Mouse (Mus musculus): Measurements from ENCODE around the gene Dlx2. TPM values are rescaled to one million over a fixed set of nuclear protein-coding genes. Genes with fewer than 3 reads are reported as not detected.

Dlx2 gene
- total RNA-seq, 1 experiment from 2014 or later: not detected

DNA sequence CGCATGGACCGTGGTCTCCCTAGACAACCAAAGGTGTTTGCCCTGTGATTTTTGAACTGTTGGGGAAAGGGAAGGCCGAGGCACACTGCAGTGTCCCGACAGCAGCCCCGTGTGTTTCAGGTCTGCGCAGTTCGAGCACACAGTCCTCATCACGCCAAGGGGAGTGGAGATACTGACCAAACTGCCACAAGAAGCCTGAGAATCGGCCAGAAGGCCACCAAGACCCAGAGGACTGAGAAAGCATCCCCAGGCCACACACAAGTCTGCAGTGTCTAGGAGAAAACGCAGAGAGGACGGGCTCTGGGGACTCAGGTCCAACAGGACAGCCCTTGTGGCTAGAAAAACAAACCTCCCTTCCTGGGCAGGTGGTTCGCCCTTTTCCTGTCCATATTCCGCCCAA lies 21.8 kb downstream of the Dlx2 start:
- ATAC-seq (replicated peaks; ENCODE audit: insufficient number of reproducible peaks, low FRiP score, low TSS enrichment, poor library complexity, severe bottlenecking): no peak

DNA sequence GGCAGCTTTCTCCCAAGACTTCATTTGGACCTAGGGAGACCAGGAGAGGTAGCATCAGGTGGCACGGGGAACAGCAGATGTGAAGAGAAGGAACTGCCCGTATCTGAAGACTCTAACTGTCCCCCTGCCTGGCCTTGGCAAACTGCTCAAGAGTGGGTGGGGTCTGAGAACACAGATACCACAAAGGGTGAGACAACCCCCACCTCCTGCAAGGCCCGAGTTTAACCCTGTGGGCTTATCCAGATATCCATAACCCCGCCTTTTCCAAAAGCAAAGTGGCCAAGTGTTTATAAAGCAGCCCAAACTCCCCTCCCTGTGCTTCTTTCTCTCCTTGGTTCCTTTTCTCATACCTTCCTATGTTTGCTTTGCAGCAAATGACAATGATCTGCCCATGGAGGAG lies 23.1 kb downstream of the Dlx2 start:
- no peak for ATAC-seq (replicated peaks; ENCODE audit: insufficient number of reproducible peaks, low FRiP score, low TSS enrichment, poor library complexity, severe bottlenecking)

DNA sequence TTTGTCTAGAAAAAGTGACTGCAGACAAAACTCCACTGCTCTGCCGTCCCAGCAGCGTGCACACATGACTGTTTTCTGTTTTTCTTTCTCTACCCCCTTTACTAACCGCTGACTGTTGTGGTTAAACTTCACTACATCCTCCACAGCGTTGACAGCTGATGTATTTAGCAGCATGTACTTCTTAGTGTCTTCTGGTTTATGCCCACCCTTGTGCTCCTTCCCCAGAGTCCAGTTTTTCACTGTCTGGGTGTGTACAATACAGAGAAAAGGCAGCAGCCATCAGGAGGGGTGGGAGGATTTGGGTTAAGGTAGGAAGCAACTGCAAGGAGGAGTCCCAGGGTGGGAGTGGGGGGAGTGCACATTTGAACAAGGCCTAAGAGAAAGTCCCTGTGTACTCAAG lies 23.7 kb downstream of the Dlx2 start:
- no peak for ATAC-seq (replicated peaks; ENCODE audit: insufficient number of reproducible peaks, low FRiP score, low TSS enrichment, poor library complexity, severe bottlenecking)

DNA sequence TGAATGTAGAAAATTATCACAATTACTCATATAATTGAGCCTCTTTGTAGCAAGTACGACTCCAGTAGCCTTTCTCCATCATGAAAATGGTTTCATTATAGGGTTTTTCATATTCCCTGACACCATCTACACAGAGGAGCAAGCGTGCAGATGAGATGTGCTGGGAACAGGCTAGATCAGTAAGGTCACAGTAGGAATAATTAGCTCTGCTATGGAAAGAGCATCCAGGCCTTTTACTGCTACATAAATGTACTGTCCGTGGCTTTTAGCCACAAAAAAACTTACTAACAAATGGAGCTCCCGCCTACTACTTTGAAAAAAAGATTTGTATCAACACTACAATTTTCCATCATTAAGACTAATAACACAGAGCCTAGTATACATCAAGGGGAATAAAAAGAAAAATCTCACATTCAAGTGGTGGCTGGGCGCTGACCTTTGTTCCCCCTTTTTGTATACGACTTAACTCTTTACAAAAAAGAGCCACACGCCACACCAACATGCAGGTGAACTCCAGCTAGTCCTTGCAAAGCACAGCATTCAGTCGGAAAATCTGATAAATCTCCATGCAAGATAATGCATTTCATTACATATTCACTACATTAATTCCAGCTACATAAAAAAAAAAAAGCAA lies 29.0 kb downstream of the Dlx2 start:
- no peak for ATAC-seq (replicated peaks; ENCODE audit: insufficient number of reproducible peaks, low FRiP score, low TSS enrichment, poor library complexity, severe bottlenecking)

DNA sequence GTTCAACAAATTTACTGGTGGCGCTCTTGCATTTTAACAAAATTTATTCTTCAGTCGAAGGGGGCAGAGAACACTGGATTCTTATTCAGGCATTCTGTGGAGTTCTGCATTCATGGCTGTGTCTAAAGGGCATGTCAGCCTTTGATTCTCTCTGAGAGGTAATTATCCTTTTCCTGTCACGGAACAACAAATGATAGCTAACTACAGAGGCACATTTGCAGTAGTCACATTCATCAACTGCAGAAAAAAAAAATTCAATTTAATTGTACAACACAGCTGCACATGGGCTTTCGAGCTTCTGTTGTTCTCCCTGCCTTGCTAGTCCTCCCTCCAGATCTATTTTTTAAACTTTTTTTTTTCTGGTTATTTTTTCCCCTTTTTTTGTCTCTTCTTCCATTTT lies 29.6 kb downstream of the Dlx2 start:
- ATAC-seq (replicated peaks; ENCODE audit: insufficient number of reproducible peaks, low FRiP score, low TSS enrichment, poor library complexity, severe bottlenecking): no peak

DNA sequence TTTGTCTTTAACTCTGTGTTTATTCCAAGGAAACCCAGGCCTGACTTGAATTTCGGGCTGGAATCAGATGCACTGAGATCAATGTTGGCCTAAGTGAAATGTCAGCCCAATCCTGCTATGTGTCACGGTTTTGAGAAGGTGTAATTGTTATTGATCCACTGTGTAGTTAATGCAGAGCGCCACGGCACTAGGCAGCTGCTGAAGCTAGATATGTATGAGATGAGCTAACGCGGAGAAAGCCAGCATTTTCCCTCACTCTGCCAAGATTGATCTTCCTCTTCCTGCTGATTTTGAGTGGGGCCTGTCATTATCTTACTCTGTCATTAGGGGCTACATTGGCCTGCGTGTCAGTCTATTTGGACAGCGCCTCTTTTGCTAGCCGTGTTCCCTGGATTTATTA lies 34.2 kb downstream of the Dlx2 start:
- ATAC-seq (replicated peaks; ENCODE audit: insufficient number of reproducible peaks, low FRiP score, low TSS enrichment, poor library complexity, severe bottlenecking): no peak

DNA sequence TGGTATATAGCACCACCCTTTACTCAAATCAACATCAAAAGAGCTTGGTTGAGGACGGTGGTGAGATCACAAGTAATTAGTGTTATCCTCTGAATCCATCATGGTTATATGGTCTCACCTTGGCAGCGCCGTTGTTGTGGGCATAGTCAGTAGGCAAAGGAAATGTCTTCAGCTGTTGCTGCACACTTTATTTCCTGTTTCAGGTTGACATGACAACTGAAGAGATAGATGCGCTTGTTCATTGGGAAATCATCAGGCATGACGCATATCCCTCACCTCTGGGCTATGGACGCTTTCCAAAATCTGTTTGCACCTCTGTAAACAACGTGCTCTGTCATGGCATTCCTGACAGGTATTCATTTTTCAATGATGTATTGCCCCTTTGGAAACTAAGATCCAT lies 35.3 kb downstream of the Dlx2 start:
- no peak for ATAC-seq (replicated peaks; ENCODE audit: insufficient number of reproducible peaks, low FRiP score, low TSS enrichment, poor library complexity, severe bottlenecking)

DNA sequence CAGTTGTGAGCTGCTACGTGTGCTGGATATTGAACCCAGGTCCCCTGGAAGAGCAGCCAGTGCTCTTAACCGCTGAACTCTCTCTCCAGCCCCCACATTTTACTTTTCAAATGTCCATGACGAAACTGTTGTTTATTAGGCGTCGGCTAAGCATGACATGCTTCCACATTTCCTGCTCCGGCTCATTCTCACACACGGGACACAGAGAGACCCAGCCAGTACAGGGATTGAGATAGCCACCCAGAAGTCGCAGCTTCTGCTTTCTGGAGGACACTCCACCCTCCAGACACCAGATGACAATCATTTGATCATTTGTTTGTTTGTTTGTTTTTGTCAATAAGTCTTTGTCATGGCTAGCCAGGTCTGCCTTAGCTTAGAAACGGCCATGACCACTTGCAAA lies 41.7 kb downstream of the Dlx2 start:
- peak; percentile 72 for ATAC-seq (replicated peaks; ENCODE audit: insufficient number of reproducible peaks, low FRiP score, low TSS enrichment, poor library complexity, severe bottlenecking)

DNA sequence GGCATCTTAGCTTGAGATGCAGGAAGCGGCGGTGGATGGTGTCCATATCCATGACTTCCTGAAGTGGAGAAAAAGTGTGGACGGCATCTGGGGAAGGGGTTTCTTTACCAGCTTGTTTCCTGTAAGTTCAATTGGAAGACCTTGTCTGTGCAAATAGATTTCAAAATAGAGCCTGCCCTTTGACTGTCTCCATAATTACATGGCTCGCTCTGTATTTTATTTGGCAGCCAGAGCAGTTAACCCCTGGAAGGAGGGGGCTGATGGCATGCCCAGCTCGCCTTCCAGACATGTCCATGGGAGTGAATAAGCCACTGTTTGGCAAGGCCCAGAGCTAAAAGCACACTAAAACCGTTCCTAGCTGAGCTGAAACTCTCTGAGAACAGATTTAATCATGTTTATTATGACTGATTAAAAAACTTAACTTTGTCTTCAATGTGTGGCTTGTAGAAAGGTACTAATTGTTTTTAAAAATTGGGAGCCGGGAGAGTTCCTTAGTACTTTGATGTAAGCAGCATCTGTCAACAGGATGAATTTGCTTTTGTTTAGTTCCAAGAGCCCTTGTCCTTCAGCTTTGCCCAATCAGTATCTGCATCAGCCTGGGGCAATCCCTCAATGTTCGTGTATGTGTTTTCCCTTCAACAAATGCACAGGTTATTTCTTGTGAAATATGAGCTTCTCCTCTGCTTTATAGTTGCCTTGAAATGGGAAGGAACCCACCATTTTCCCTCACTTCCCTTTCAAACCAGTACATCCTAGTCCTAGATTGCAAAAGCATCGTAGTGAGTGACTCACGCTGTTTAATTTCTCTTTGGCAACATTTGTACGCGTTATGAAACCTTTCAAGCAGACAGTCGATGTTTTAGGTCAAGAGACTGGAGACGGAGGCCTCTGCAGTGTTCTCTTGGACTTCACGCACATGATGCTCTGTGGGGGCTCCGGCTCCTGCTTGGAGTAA lies 47.0 kb downstream of the Dlx2 start:
- ATAC-seq (replicated peaks; ENCODE audit: insufficient number of reproducible peaks, low FRiP score, low TSS enrichment, poor library complexity, severe bottlenecking): peak; percentile 77

DNA sequence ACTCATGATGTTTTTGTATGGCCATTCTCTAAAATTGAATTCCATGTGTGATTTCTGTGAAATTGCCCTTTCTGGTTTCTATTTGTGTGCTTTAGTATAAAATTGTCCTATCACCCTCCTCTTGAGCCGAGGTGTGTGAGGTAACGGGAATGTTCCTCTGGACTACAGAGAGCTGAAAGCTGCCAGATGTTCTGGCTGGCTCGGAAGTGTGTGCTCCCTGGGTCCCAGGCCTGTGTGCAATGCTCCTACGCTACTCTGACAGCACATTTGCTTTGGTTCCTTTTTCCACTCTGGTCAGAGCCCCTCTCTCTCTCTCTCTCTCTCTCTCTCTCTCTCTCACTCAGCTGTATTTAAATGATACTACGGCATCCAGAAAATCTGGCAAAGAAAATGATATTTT lies 49.4 kb downstream of the Dlx2 start:
- no peak for ATAC-seq (replicated peaks; ENCODE audit: insufficient number of reproducible peaks, low FRiP score, low TSS enrichment, poor library complexity, severe bottlenecking)

DNA sequence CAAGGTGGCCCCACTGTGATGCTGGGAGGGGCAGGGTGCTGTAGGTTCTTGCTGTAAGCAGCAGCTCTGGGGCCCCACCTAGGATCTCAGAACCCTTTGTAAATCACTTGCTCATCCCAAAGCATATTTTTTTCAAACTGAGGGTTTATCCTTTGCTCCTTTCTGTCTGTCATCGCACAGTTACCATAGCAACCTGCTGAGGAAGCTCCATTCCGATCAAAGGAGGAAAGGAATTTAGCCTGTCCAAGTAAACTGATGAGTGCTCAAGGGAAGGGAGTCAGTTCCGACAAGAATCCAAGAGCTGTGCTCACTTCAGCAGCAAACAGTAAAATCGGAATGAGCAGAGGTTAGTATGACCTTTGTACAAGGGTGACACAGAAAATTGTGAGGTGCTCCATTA lies 51.6 kb downstream of the Dlx2 start:
- ATAC-seq (replicated peaks; ENCODE audit: insufficient number of reproducible peaks, low FRiP score, low TSS enrichment, poor library complexity, severe bottlenecking): no peak

DNA sequence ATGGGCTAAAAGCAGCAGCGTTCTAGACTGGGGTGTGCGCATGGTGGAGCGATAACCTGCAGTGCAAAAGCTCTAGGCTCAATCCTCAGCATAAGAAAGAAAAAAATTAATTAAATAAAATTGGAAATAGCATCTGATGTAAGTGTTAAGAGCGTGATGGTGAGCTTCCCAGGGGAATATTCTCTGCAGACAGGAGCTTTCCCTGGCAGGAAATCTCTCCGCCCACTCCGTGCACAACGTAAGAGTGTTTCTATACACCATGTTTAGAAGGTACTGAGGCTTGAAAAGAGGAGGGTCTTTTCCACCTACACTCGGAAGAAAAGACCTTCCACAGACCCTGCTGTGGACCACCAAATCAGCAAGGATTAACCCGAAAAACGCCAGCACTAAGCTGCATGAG lies 52.1 kb downstream of the Dlx2 start:
- ATAC-seq (replicated peaks; ENCODE audit: insufficient number of reproducible peaks, low FRiP score, low TSS enrichment, poor library complexity, severe bottlenecking): no peak

Other genes with a start within 250 kb of the Dlx2 start
- gene Slc25a12, start 179.0 kb downstream of the Dlx2 start, total RNA-seq (2017): 29.7 to 68.1 TPM (median 37.1 TPM) in 3 replicates
- gene Hat1, start 157.8 kb downstream of the Dlx2 start, total RNA-seq (2017): 67.0 to 78.5 TPM (median 73.6 TPM) in 3 replicates
- 5.3 to 12.0 TPM (median 5.9 TPM) in 3 replicates for gene Metap1d, start 93.5 kb downstream of the Dlx2 start, total RNA-seq (2017)
- not detected in 3 replicates for gene Dlx1, start 18.6 kb downstream of the Dlx2 start, total RNA-seq (2017)
- gene Itga6, start 198.9 kb upstream of the Dlx2 start, total RNA-seq (2017): 20.6 to 89.1 TPM (median 24.1 TPM) in 3 replicates